ENCODE assay signal across 9 mouse cellular contexts in the genomic region with DNA sequence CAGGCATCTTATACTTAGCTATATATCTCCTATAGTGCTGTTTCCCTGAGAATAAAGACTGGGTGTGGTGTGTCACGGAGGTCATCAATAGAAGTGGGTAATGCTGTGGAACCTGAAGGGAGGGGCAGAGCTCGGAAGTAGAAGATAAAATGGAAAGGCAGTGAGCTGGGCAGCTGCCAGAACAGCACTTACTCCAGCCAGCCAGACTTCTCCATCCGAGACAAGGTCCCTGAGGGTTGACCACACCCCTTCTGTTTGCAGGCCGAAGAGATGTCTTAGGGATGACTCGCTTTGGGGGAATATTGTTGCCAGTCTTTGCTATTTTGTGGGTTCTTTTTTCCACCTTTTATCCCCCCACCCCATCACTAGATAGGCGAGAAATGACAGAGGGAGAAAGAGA. TPM values are rescaled to one million over a fixed set of nuclear protein-coding genes. Genes with fewer than 3 reads are reported as not detected.
DNase-seq lines count a peak whose midpoint lies in the region.
"Had no signal": no experiment of that assay in that cellular context is flagged by ENCODE, and none has a peak within 500 bp of the region (broad histone marks: within the 10 kb centered on the region; RNA-seq: fewer than 3 reads in every experiment).

No protein-coding gene starts in this region.

- intact Hi-C loops in gastrocnemius, postnatal 14 days (cut with DNase I; ENCODE audit: low total_unique reads), result no loop called here
- intact Hi-C loops in heart, postnatal 25 days (cut with DNase I), result no loop called here

- DNase-seq in kidney, postnatal 4 days, result peak; percentile 37 to 51
- DNase-seq in kidney, adult 18-20 months, result no peak
- DNase-seq in MN1 (ENCODE audit: low spot score), result peak; percentile 85
- DNase-seq in gastrocnemius, postnatal 14 days, result peak; percentile 54
- peak; percentile 15 for DNase-seq in heart, postnatal 25 days (ENCODE audit: low spot score)
- DNase-seq in B cell, adult 2 months, result no peak
- no peak for DNase-seq in cerebellum, postnatal 4 days (ENCODE audit: low spot score in 2 of 2)
- DNase-seq in adrenal gland, postnatal 14 days, result no peak
- DNase-seq: thymus, postnatal 14 days had no signal

RNA-seq across cellular contexts. Expression of a gene that starts 11.9 kb away (rescaled TPM):
- total RNA-seq in gastrocnemius, postnatal 14 days (2021), result 10 to 100 TPM; 15.4 to 26.5 TPM
- total RNA-seq in heart, postnatal 25 days (2021), result 10 to 100 TPM; 23.7 to 25.3 TPM
- total RNA-seq in adrenal gland, postnatal 14 days (2021), result 30.7 and 35.0 TPM in 2 replicates

Comparison
In these comparisons a context has a peak if more than half of its experiments do, and no peak if none do; other contexts are left out.
1. DNase-seq: peak in kidney, postnatal 4 days (2 of 2), MN1 (single experiment), gastrocnemius, postnatal 14 days (single experiment) and heart, postnatal 25 days (single experiment); none in kidney, adult 18-20 months (single experiment), B cell, adult 2 months (0 of 2), cerebellum, postnatal 4 days (0 of 2) and adrenal gland, postnatal 14 days (single experiment).